Mouse (Mus musculus) kidney, adult 18-20 months (tissue): ENCODE measurements at regions not wholly inside any gene's neighbourhood (a gene's known extent, or its start where the extent isn't known, plus 50 kb on each side); places are given as distances from the start of the nearest gene placed in this dataset.

ENCODE experiments used
- DNase-seq: peaks from one replicate; pipeline ENCODE4 v3.0.0; 2021

- DNase-seq: no peak
Measured at GRCm38 (mm10) chr9:6608428-6609283, 339.0 kb upstream of the Ddi1 start.
